Mouse (Mus musculus) spleen, adult 12 weeks (tissue): Measurements from ENCODE around the gene Slc9a1.

Experiments
- DNase-seq: peaks from one replicate; pipeline ENCODE4 v3.0.0; 2022; ENCODE audit warnings: low spot score

Gene Slc9a1

DNA sequence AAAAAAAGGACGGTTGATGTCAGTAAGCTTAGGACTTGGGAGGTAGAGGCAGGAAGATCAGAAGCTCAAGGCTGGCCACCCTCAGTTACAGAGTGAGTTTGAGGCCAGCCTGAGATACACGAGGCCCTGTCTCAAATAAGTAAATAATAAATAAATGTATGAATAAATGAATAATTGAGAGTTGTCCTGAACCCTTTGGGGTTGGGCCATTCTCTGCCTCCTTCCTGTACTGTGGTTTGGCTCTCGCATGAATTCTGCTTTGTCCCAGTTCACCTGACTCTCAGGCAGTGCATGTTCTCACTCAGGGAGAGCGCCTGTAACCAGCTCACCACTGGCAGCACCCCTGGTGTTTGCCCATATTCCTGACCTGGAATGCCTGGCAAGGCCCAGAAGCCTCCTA, 4.5 kb downstream of the Slc9a1 start:
- DNase-seq: no peak

DNA sequence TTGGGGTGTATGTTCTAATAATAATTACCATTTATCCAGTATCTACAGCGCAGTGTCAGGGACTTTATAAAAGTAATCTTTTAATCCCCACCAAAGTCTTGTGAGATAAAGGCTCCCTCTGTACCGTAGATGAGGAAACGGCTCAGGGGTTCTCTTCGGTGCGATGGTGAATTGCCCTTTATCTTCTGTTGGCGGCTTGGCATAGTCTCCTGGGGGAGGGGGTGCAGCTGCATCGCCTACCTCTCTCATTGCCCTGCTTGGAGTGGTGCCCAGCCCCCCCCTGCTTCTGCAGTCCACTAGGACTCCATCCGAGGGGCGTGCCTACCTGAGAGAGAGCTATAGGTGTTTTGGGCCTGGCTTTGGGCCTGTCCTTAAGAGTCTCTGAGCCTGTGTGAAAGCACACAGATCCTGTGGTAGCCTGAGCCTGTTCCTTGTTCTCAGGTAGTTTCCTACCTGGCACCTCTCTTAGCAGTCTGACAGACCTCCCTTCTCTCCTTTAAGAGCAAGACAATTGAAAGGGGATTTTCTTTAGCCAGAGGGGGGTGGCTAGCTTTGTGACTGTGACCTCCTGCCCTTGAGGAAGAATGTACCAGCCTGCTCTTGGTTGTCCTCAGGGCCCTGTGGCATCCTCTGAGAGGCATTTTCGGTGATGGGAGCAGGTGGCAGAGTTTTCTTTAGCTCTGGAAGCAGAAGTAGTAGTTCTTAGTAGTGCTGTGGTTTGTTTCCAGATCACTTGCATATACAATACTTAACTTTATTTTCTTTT, 6.5 kb downstream of the Slc9a1 start:
- DNase-seq: no peak

DNA sequence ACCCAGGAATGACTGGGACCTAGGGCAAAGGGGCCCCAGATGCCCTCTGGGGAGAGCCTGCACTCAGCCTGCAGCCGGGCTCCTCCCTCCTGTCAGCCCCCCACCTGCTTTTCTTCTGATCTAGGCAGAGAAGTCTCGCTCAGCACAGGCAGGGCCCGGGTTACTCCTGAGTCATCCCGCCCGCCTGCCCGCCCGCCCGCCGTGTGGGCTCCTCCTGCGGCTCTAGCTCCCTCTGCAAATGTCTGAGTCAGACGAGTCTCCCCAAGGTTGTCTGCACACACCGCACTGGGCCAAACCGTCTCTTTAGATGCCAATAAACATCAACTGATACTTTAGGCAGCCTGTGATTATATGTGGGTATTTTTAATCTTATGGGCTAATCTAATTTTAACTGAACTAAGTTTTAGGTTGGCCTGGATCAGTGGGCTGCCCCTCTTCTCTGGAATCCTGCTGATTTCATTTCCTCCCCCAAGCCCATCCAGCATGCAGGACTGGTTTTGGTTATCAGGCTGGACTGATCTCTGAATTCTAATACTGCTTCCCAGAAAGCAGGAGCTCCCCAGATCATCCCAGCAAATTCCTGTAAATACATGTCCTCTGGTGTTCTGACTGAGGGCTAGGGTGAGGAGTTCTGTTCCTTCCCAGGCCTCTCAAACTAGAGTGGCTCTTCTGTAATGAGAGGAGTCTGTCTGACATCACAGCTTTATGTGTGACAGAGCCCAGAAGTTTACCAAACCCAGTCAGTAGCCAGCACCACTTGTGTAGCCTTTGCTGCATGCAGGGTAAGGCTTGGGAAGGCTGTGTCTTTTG, 8.9 kb downstream of the Slc9a1 start:
- DNase-seq: peak; percentile 54

DNA sequence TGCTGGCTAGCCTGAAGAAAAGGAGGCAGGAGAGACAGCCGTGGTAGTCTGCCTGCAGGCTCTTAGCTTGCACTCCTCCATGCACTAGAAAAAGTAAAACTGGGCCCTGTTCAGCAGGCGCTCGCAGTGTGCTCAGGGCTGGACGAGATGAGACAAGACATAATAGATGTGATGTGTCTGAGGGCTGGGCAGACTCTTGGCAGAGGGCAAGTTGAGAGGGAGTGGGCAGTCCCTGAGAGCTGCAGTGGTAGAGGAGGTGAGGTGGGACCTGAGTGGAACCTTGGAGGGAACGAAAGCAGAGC, 9.5 kb downstream of the Slc9a1 start:
- no peak for DNase-seq

DNA sequence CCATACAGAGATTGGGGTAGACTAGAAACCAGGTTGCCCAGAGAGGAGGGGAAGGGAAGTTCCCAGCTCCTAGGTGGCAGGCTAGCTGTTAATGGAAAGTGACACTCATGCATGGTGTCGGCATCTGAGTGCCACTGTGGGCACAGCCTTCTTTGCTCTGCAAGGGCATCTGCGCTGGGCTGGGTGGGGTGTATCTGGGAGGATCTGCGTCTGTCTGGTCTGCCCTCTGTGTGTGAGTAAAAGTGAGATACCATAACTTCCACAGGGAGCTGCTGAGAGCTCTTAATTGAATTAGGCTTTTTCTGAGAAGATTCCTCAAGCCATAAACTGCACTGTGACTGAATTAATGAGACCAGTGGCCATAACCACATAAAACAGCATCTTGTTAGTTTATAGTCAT, 10.4 kb downstream of the Slc9a1 start:
- no peak for DNase-seq

DNA sequence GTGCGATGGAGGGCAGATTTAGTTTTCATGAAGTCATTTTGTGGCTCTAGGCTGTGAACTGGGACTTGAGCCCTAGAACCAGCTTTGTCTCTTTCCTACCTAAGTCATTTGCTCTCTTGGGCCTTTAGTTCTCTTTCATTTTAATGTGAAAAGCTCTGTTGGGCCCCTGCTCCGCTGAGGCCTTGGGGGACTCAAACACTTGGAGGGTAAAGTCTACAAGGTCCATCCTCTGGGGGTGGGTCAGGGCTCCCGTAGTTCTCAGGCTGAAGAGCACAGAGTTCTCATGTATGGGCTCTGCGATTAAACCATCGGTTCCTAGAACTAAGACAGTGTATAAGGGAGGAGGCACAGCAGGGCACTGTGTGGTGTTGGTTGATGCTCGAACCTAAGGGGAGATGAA, 11.0 kb downstream of the Slc9a1 start:
- no peak for DNase-seq

DNA sequence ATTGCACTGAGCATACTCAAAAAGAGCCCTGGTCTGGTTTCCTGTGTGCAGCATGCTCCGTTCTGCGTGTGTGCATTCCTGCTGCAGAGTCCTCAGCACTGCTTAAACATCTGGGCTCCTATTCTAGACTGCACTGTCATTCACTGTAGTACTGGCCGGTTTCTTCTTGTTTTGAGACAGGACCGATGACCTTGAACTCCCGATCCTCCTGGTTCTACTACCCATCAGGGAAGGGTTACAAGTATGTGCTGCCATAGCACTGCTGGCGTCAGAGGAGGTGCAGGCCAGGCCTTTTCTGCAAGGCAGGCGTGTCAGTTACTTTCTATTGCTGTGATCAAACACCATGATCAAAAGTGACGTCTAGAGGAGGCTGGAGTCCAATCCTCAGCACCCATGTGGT, 11.6 kb downstream of the Slc9a1 start:
- no peak for DNase-seq

- no peak for DNase-seq
These were observed 16.7 kb downstream of the Slc9a1 start for GRCm38 (mm10) chr4:133386061-133386797.

GRCm38 (mm10) chr4:133387053-133387452, 17.5 kb downstream of the Slc9a1 start:
- no peak for DNase-seq

DNA sequence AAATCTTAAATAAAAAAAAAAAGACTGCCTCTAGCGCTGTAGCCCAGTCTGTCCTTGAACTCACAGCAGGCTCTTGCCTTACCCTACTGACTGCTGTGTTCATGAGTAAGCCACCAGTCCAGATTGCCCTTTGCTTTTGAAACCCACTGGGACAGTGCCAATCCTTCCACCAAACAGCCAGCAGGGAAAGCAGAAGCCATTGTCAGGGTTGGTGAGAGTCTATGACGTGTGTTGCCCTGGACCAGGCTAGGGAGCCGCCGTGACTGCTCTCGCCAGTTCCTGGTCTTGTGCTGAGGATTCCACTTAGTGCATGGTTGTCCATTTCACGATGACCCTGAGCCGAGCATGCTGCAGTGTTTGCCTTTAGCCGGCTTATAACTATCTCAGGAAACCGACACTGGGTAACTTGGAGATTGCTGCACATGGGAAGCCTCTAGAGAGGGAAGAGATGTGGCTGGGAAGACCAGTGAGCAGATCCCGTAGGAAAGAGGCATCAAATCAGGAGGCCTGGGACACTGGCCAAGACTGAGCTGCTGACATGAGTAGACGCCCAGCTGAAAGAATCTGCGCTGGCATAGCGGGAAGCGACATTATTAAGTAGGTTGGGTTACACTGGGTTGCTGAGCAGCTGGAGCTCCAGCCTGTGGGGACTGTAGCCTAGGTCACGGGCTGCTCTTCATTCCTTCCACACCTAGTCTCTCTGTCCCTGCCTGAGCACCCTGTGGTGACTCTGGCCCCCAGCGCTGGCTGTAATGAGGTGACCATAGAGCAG, 19.5 kb downstream of the Slc9a1 start:
- no peak for DNase-seq

DNA sequence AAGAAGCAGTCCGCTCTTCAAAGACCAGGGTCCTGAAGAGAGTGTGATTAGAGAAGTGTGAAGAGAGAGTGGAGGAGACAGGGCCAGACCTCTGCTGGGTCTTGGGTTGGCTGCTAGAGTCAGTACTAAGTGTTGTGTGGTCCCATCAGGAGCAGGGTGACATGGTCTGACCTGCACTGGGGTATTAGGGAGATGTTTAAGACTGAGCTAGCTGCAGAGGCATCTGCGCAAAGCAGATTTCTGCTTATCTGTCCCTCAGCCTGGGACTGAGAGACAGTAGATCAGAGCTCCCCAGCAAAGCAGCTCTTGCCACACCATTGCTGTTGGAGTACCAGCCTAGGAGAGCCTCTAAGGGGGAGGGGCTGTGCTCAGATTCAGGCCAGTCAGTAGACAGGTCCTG, 20.5 kb downstream of the Slc9a1 start:
- DNase-seq: peak; percentile 40

DNA sequence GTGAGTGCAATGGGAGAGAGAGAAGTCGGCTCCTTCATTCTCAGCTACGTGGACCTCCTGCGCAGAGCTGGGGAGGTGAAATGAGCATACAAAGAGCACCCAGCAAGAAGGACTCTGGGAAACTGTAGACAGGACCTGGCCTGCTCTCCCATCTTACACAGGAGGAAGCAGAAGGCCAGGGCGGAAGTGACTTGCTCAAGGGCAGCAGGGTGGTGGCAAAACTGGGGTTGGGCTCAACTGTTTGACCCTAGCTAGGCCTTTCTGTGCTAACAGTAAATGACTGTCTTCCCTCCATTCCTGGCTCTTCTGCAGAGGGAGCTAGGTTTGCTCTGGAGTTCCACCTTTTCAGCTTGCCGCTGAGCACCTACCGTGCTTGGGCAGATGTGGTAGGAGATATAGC, 21.1 kb downstream of the Slc9a1 start:
- DNase-seq: no peak

GRCm38 (mm10) chr4:133391185-133392040, 21.9 kb downstream of the Slc9a1 start:
- DNase-seq: no peak

GRCm38 (mm10) chr4:133394981-133395573, 25.6 kb downstream of the Slc9a1 start:
- peak; percentile 49 for DNase-seq

DNA sequence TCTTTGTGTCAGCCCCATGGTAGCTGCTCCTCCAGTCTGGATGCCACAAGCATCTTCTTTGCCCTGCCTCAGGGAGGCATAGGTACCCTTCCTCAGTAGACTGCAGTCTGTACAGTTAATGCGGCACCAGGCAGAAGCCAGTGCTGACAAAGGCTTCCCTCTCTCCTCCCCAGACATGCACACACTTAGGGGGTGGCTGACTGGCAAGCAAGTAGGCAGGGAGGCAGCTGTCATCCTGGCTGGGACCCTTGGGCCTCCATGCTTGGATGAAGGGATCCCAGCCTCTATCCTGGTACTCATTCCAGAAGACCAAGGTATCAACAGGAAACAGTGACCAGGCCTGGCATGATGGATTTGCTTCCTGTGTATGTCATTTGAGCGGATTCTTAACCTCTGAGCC, 26.6 kb downstream of the Slc9a1 start:
- DNase-seq: no peak

GRCm38 (mm10) chr4:133397299-133397698, 27.8 kb downstream of the Slc9a1 start:
- no peak for DNase-seq

GRCm38 (mm10) chr4:133397961-133398360, 28.5 kb downstream of the Slc9a1 start:
- no peak for DNase-seq

DNA sequence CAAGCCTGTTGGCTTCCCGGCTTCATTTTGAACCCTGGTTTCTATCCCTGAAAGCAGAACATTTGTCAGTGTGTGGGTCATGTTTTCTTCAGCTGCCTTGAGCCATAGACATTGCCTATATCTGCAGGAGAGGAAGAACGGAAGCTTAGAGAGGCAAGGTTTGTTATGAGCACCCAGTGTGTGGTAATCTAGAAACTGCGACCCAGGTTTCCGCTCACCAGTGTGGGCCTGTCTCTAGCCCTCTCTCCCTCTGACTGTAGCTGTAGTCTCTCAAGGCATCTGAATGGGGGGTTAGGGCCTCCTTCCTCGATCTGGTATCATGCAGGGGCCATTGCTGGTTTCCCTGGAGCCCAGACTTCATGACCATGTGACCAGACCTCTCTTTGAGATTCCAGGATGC, 29.1 kb downstream of the Slc9a1 start:
- no peak for DNase-seq

- no peak for DNase-seq
These were observed 30.0 kb downstream of the Slc9a1 start for GRCm38 (mm10) chr4:133399509-133399908.

DNA sequence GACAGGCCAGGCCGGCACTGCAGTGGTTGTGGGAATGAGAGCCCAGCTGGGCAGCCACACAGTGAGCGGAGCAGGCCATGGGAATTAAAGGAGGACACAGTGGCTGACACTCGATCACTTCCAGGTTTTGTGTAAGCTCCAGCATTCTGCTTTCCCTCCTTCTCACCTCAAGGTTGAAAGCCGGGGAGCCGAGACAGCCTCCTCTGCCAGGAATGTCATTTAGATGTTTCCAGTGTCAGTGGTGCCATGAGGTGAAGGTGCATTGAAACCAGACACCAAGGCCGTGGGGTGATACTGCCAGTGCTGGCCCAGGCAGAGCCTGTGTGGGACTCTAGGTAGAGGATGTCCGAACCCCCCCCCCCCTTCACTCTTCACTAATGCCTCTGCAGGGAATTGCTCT, 30.6 kb downstream of the Slc9a1 start:
- DNase-seq: no peak

DNA sequence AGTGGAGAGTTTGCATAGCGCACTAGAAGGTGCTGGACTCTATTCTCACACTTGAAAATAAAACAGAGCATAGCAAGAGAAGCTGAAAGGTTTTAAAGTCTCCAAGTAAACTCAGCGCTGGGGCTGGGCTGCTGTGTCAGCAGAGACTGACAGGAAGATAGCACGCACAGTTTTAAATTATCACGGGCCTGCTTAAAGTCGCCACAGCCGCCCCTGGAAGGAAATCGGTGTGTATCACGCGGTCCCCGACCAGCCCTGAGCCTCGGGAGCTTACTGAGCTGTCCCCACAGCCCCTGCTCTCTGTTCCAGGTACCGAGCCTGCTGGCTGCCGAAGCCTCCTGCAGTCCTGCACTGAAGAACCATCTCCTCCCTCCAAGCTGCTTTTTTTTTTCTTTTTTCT, 32.5 kb downstream of the Slc9a1 start:
- DNase-seq: no peak
